Mouse (Mus musculus): ENCODE data around the gene Gm20683. TPM values are rescaled to one million over a fixed set of nuclear protein-coding genes. Genes with fewer than 3 reads are reported as not detected.

Gene Gm20683
- total and polyA plus RNA-seq, 3 experiments, result 4.9 to 6.8 TPM; not detected in 1

DNA sequence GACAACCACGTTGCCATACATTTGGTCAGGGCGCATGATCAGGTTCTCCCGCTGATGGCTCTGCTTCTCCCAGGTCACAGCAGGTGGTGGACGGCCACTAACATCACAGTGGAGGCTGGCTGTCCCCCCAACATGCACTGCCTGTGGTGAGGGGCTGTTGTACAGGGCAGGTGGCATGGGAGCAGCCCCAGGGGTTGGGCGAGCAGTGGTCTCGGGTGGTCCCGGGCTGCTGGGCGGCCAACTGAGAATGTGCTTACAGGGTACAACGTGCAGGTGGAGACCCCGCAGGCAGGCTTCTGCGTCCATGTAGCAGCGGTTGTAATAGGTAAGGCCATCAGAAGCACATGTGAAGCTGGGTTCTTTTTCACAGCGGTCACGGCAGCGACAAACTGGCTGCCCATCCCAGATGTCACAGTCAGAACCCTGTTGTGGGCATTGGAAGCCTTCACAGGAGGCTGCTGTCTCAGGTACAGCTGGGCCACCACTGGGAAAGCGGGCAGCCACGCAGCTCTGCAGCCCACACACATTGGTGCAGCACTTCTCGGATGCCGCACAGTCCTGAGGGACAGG is 37.1 kb upstream of the Gm20683 start:
- no peaks in the 10 kb centered on the region for H3K9me3 ChIP-seq (replicated peaks; ENCODE audit: insufficient read depth, low read length)
- H3K4me3 ChIP-seq (ENCODE audit: control insufficient read depth in 1 of 2, insufficient read depth in 1 of 2, low read depth in 2 of 2, low read length in 2 of 2), result no peak overlapping the region
- H3K27me3 ChIP-seq (ENCODE audit: control insufficient read depth in 1 of 2, insufficient read depth in 2 of 2, low read length in 2 of 2), result no peaks in the 10 kb centered on the region
- peaks cover 6% of the 10 kb centered on the region; the same call in 1 of the 2 replicates for H3K79me2 ChIP-seq (ENCODE audit: control insufficient read depth, insufficient read depth, low read length, poor library complexity)
- H3K36me3 ChIP-seq (ENCODE audit: control insufficient read depth in 1 of 2, insufficient read depth in 2 of 2, low read length in 2 of 2), result peaks cover 0 to 7% of the 10 kb centered on the region in 2 experiments; a peak in 2 of 4 replicates
- no peak overlapping the region for H3K27ac ChIP-seq (ENCODE audit: control insufficient read depth, low read depth, low read length)
- DNase-seq (ENCODE audit: low read depth, low spot score), result no peak
- no peak for TF ChIP-seq ETS1 (IDR thresholded peaks at IDR 0.05; ENCODE audit: low read depth, low read length)
- no peak for TF ChIP-seq ZMIZ1 (IDR thresholded peaks at IDR 0.05; ENCODE audit: low read depth, low read length)
- no peak for TF ChIP-seq NELFE (IDR thresholded peaks at IDR 0.05; ENCODE audit: low read depth, low read length)
- TF ChIP-seq CHD1 (IDR thresholded peaks at IDR 0.05; ENCODE audit: low read depth, low read length), result no peak
- TF ChIP-seq GABPA (IDR thresholded peaks at IDR 0.05; ENCODE audit: low read depth, low read length), result no peak
- TF ChIP-seq POLR2AphosphoS5 (IDR thresholded peaks at IDR 0.05; ENCODE audit: borderline replicate concordance, low read depth, low read length), result no peak
- no peak for TF ChIP-seq BHLHE40 (IDR thresholded peaks at IDR 0.05; ENCODE audit: borderline replicate concordance, low read depth, low read length)
- TF ChIP-seq HCFC1 (IDR thresholded peaks at IDR 0.05; ENCODE audit: low read depth, low read length), result no peak
- TF ChIP-seq POLR2A (IDR thresholded peaks at IDR 0.05; ENCODE audit: control insufficient read depth in 1 of 2, insufficient read depth in 1 of 2, low read depth in 1 of 2, low read length in 2 of 2, poor library complexity in 1 of 2), result no peak
- no peak for TF ChIP-seq JUND (IDR thresholded peaks at IDR 0.05; ENCODE audit: low read depth, low read length)
- no peak for TF ChIP-seq ZC3H11A (IDR thresholded peaks at IDR 0.05; ENCODE audit: low read depth, low read length)
- no peak for TF ChIP-seq MYB (IDR thresholded peaks at IDR 0.05; ENCODE audit: low read depth, low read length)
- TF ChIP-seq E2F4 (IDR thresholded peaks at IDR 0.05; ENCODE audit: borderline replicate concordance, low read depth, low read length), result no peak
- no peak for TF ChIP-seq KAT2A (conservative IDR thresholded peaks at IDR 0.05; ENCODE audit: low read depth, low read length)
- no peak for TF ChIP-seq NRF1 (IDR thresholded peaks at IDR 0.05; ENCODE audit: insufficient read depth, low read depth, low read length, poor library complexity, severe bottlenecking)
- no peak for TF ChIP-seq MAZ (IDR thresholded peaks at IDR 0.05; ENCODE audit: low read depth, low read length)
- TF ChIP-seq ZKSCAN1 (IDR thresholded peaks at IDR 0.05; ENCODE audit: low read depth, low read length), result no peak
- no peak for TF ChIP-seq MAX (IDR thresholded peaks at IDR 0.05; ENCODE audit: low read length)
- H3K9ac ChIP-seq (ENCODE audit: control insufficient read depth, low read depth, low read length, poor library complexity, severe bottlenecking), result no peak overlapping the region
- peaks cover 2 to 19% of the 10 kb centered on the region in 2 experiments; a peak in 3 of 4 replicates for H3K4me1 ChIP-seq (ENCODE audit: control insufficient read depth in 1 of 2, insufficient read depth in 2 of 2, low read length in 2 of 2)

GRCm38 (mm10) chr17:25877741-25878610 is 36.4 kb upstream of the Gm20683 start:
- TF ChIP-seq POLR2A (IDR thresholded peaks at IDR 0.05; ENCODE audit: control insufficient read depth in 1 of 2, insufficient read depth in 1 of 2, low read depth in 1 of 2, low read length in 2 of 2, poor library complexity in 1 of 2) (no peak), MAX (IDR thresholded peaks at IDR 0.05; ENCODE audit: low read length) (no peak), E2F4 (IDR thresholded peaks at IDR 0.05; ENCODE audit: borderline replicate concordance, low read depth, low read length) (no peak), TBP (IDR thresholded peaks at IDR 0.05; ENCODE audit: low read depth, low read length) (no peak), ETS1 (IDR thresholded peaks at IDR 0.05; ENCODE audit: low read depth, low read length) (no peak), JUND (IDR thresholded peaks at IDR 0.05; ENCODE audit: low read depth, low read length) (no peak), ZNF384 (IDR thresholded peaks at IDR 0.05; ENCODE audit: low read depth, low read length) (no peak)
- Histone ChIP-seq H3K4me3 (ENCODE audit: control insufficient read depth in 1 of 2, insufficient read depth in 1 of 2, low read depth in 2 of 2, low read length in 2 of 2) (no peak overlapping the region), H3K4me1 (ENCODE audit: control insufficient read depth in 1 of 2, insufficient read depth in 2 of 2, low read length in 2 of 2) (peaks cover 2 to 19% of the 10 kb centered on the region in 2 experiments; a peak in 3 of 4 replicates), H3K36me3 (ENCODE audit: control insufficient read depth in 1 of 2, insufficient read depth in 2 of 2, low read length in 2 of 2) (peaks cover 0 to 7% of the 10 kb centered on the region in 2 experiments; a peak in 2 of 4 replicates), H3K79me2 (ENCODE audit: control insufficient read depth, insufficient read depth, low read length, poor library complexity) (peaks cover 6% of the 10 kb centered on the region; the same call in 1 of the 2 replicates), H3K9me3 (replicated peaks; ENCODE audit: insufficient read depth, low read length) (no peaks in the 10 kb centered on the region), H3K9ac (ENCODE audit: control insufficient read depth, low read depth, low read length, poor library complexity, severe bottlenecking) (no peak overlapping the region), H3K27me3 (ENCODE audit: control insufficient read depth in 1 of 2, insufficient read depth in 2 of 2, low read length in 2 of 2) (no peaks in the 10 kb centered on the region), H3K27ac (ENCODE audit: control insufficient read depth, low read depth, low read length) (no peak overlapping the region)
- no peak for DNase-seq (ENCODE audit: low read depth, low spot score)
